ENCODE assay signal across 10 mouse cellular contexts in the genomic region with DNA sequence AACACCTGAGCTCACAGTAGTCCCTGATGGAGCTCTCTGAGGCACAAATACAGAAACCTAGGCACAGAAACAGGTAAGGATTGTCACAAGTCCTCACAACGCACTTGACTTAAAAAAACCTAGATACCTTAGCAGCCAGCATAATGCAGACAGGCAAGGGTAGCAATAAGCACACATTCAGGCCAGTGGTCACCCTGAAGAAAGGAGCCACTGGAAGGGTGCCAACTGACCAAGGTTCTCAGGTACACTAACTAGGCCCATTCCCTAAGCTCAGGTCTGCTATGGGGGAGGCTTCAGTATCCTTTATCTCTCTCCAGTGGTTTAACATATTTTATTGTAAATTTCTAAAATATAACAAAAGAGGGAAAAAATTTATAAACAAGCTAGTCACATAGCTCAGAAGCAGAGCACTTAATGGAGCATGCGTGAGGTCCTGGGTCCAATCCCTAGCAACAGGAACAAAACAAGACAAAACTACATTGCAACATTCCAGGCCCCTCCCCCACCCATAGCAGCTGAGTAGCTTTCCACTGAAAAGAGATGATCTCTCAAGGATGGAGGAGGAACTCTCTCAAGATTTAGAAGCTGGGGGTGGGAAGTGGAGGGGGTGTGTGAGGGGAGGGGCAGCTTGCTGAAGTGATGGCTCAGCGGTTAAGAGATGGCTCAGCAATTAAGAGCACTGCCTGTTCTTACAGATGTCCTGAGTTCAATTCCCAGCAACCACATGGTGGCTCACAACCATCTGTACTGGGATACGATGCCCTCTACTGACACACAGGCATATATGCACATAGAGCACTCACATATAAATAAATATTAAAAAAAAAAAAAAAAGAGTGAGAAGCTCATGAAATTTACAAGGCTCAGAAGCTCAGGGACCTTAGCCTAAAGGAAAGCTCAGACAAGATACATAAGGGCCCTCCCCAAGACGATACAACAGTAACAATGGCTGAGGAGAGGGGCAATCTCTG. TPM values are rescaled to one million over a fixed set of nuclear protein-coding genes. Genes with fewer than 3 reads are reported as not detected.
DNase-seq lines count a peak whose midpoint lies in the region; ATAC-seq and TF ChIP-seq lines count a peak whose summit lies in the region.
"Had no signal": no experiment of that assay in that cellular context is flagged by ENCODE, and none has a peak within 500 bp of the region (broad histone marks: within the 10 kb centered on the region; RNA-seq: fewer than 3 reads in every experiment).

No protein-coding gene starts in this region.

- 85% methylated on average over 5 of the region's 5 CpGs for WGBS in embryonic facial prominence, embryonic 10.5 days
- WGBS in stomach, embryonic 16.5 days, result 67% methylated on average over 5 of the region's 5 CpGs
- WGBS in neural tube, embryonic 15.5 days, result 77% methylated on average over 5 of the region's 5 CpGs

- peak; percentile 23; the same call in 1 of the 2 replicates for ATAC-seq in stomach, embryonic 16.5 days (ENCODE audit: insufficient read depth, low FRiP score)
- ATAC-seq in neural tube, embryonic 15.5 days (ENCODE audit: low FRiP score), result no peak

- H3K9ac ChIP-seq in stomach, embryonic 16.5 days (ENCODE audit: low read length), result no peak overlapping the region
- no peak overlapping the region for H3K9ac ChIP-seq in neural tube, embryonic 15.5 days (replicated peaks)
- H3K9ac ChIP-seq: midbrain, embryonic 12.5 days; stomach, embryonic 15.5 days had no signal

- H3K9me3 ChIP-seq in embryonic facial prominence, embryonic 10.5 days, result no peaks in the 10 kb centered on the region
- no peaks in the 10 kb centered on the region for H3K9me3 ChIP-seq in stomach, embryonic 16.5 days (replicated peaks; ENCODE audit: control insufficient read depth, low read length)
- no peaks in the 10 kb centered on the region for H3K9me3 ChIP-seq in neural tube, embryonic 15.5 days (replicated peaks)
- H3K9me3 ChIP-seq: forebrain, embryonic 10.5 days; midbrain, embryonic 12.5 days; stomach, embryonic 15.5 days had no signal

- no peak overlapping the region for H3K4me2 ChIP-seq in stomach, embryonic 16.5 days (ENCODE audit: low read depth, low read length)
- no peak overlapping the region for H3K4me2 ChIP-seq in neural tube, embryonic 15.5 days
- H3K4me2 ChIP-seq: midbrain, embryonic 12.5 days; stomach, embryonic 15.5 days had no signal

- H3K36me3 ChIP-seq in embryonic facial prominence, embryonic 10.5 days (replicated peaks), result peaks cover 58% of the 10 kb centered on the region
- H3K36me3 ChIP-seq in stomach, embryonic 16.5 days (ENCODE audit: control insufficient read depth, insufficient read depth, low read length), result peaks cover 26% of the 10 kb centered on the region
- H3K36me3 ChIP-seq in neural tube, embryonic 15.5 days, result peaks cover 27% of the 10 kb centered on the region
- H3K36me3 ChIP-seq: midbrain, embryonic 12.5 days had no signal

- peaks cover 9% of the 10 kb centered on the region for H3K4me1 ChIP-seq in embryonic facial prominence, embryonic 10.5 days
- 0 out of 2 replicates have a peak, but pooled peaks cover 2% of the 10 kb centered on the region for H3K4me1 ChIP-seq in stomach, embryonic 16.5 days (ENCODE audit: control insufficient read depth, insufficient read depth, low read length)
- peaks cover 22% of the 10 kb centered on the region for H3K4me1 ChIP-seq in neural tube, embryonic 15.5 days

- H3K4me3 ChIP-seq in layer of hippocampus, adult 2 months, result no peak overlapping the region
- H3K4me3 ChIP-seq in embryonic facial prominence, embryonic 10.5 days, result no peak overlapping the region
- no peak overlapping the region for H3K4me3 ChIP-seq in stomach, embryonic 16.5 days (replicated peaks; ENCODE audit: low read length)
- H3K4me3 ChIP-seq in neural tube, embryonic 15.5 days (replicated peaks), result no peak overlapping the region
- H3K4me3 ChIP-seq: forebrain, embryonic 10.5 days; midbrain, embryonic 12.5 days; stomach, embryonic 15.5 days had no signal

- TF ChIP-seq CTCF in layer of hippocampus, adult 2 months (conservative IDR thresholded peaks at IDR 0.05), result peak; percentile 40; the same call in 1 of the 2 replicates

- H3K27me3 ChIP-seq in embryonic facial prominence, embryonic 10.5 days (replicated peaks; ENCODE audit: low read depth, poor library complexity, severe bottlenecking), result no peaks in the 10 kb centered on the region
- no peaks in the 10 kb centered on the region for H3K27me3 ChIP-seq in stomach, embryonic 16.5 days (ENCODE audit: control insufficient read depth, insufficient read depth, low read length)
- H3K27me3 ChIP-seq in neural tube, embryonic 15.5 days (replicated peaks), result no peaks in the 10 kb centered on the region
- H3K27me3 ChIP-seq: midbrain, embryonic 12.5 days; stomach, embryonic 15.5 days had no signal

- peak overlapping the region; percentile 25; the same call in 1 of the 2 replicates for H3K27ac ChIP-seq in layer of hippocampus, adult 2 months
- H3K27ac ChIP-seq in embryonic facial prominence, embryonic 10.5 days (replicated peaks), result no peak overlapping the region
- H3K27ac ChIP-seq in stomach, embryonic 16.5 days (ENCODE audit: low read length), result no peak overlapping the region
- H3K27ac ChIP-seq in neural tube, embryonic 15.5 days (replicated peaks), result no peak overlapping the region
- H3K27ac ChIP-seq: forebrain, embryonic 10.5 days; midbrain, embryonic 12.5 days; stomach, embryonic 15.5 days had no signal

- DNase-seq in layer of hippocampus, adult 2 months (ENCODE audit: low spot score in 2 of 2), result no peak
- no peak for DNase-seq in layer of hippocampus, postnatal 14 days (ENCODE audit: low spot score in 2 of 2)
- DNase-seq in embryonic facial prominence, embryonic 10.5 days (ENCODE audit: low spot score), result peak; percentile 22
- DNase-seq in kidney, postnatal 25 days, result peak; percentile 75 to 76
- no peak for DNase-seq in layer of hippocampus, adult 9-11 months

RNA-seq across cellular contexts. Expression of a gene that starts 20.4 kb away (rescaled TPM):
- 100 to 1,000 TPM; 100 to 103 TPM for total RNA-seq in layer of hippocampus, adult 2 months (2021)
- 10 to 100 TPM; 90.3 to 93.8 TPM for total RNA-seq in layer of hippocampus, postnatal 14 days (2021)
- 56.5 and 66.7 TPM in 2 replicates for polyA plus RNA-seq in embryonic facial prominence, embryonic 10.5 days (2016; fragmentation: Nextera tagmentation; extraction: Ambion mirVana)
- polyA plus RNA-seq in stomach, embryonic 16.5 days (2015; fragmentation: Nextera tagmentation; extraction: Ambion mirVana), result 364 and 365 TPM in 2 replicates
- 98.4 and 142 TPM in 2 replicates for polyA plus RNA-seq in neural tube, embryonic 15.5 days (2015; fragmentation: Nextera tagmentation; extraction: Ambion mirVana)

RNA-seq across cellular contexts. Expression of a gene that starts 50.1 kb away (rescaled TPM):
- total RNA-seq in layer of hippocampus, adult 2 months (2021), result 10 to 100 TPM; 33.0 to 33.1 TPM
- 10 to 100 TPM; 34.3 to 34.4 TPM for total RNA-seq in layer of hippocampus, postnatal 14 days (2021)
- polyA plus RNA-seq in embryonic facial prominence, embryonic 10.5 days (2016; fragmentation: Nextera tagmentation; extraction: Ambion mirVana), result 11.7 and 11.9 TPM in 2 replicates
- 21.3 and 23.1 TPM in 2 replicates for polyA plus RNA-seq in stomach, embryonic 16.5 days (2015; fragmentation: Nextera tagmentation; extraction: Ambion mirVana)
- 20.0 and 23.2 TPM in 2 replicates for polyA plus RNA-seq in neural tube, embryonic 15.5 days (2015; fragmentation: Nextera tagmentation; extraction: Ambion mirVana)

Comparison
In these comparisons a context has a peak if more than half of its experiments do, and no peak if none do; other contexts are left out.
1. DNase-seq: peak in embryonic facial prominence, embryonic 10.5 days (single experiment) and kidney, postnatal 25 days (2 of 2); none in layer of hippocampus, adult 2 months (0 of 2), layer of hippocampus, postnatal 14 days (0 of 2) and layer of hippocampus, adult 9-11 months (single experiment).